Mouse (Mus musculus): ENCODE data around the gene Usp42.

Gene Usp42

GRCm38 (mm10) chr5:143690392-143690791 lies 41.7 kb downstream of the Usp42 start:
- no peak for DNase-seq (ENCODE audit: low read depth, low spot score)

- no peak for DNase-seq (ENCODE audit: low read depth, low spot score)
These were observed 44.5 kb downstream of the Usp42 start for GRCm38 (mm10) chr5:143687589-143687988.

- no peak for DNase-seq (ENCODE audit: low read depth, low spot score)
These were observed 45.6 kb downstream of the Usp42 start for GRCm38 (mm10) chr5:143686456-143686855.

GRCm38 (mm10) chr5:143684911-143685390 lies 47.1 kb downstream of the Usp42 start:
- no peak for DNase-seq (ENCODE audit: low read depth, low spot score)

- DNase-seq (ENCODE audit: low read depth, low spot score), result no peak
These were observed 48.4 kb downstream of the Usp42 start for GRCm38 (mm10) chr5:143683696-143684095.

GRCm38 (mm10) chr5:143679654-143680053 lies 52.4 kb downstream of the Usp42 start:
- DNase-seq (ENCODE audit: low read depth, low spot score), result no peak

GRCm38 (mm10) chr5:143678634-143679271 lies 53.3 kb downstream of the Usp42 start:
- DNase-seq (ENCODE audit: low read depth, low spot score), result no peak

- no peak for DNase-seq (ENCODE audit: low read depth, low spot score)
These were observed 54.7 kb downstream of the Usp42 start for GRCm38 (mm10) chr5:143677363-143677762.

- DNase-seq (ENCODE audit: low read depth, low spot score), result no peak
These were observed 55.7 kb downstream of the Usp42 start for GRCm38 (mm10) chr5:143676218-143676985.

- no peak for DNase-seq (ENCODE audit: low read depth, low spot score)
These were observed 57.5 kb downstream of the Usp42 start for GRCm38 (mm10) chr5:143674576-143674975.

GRCm38 (mm10) chr5:143670740-143671415 lies 61.2 kb downstream of the Usp42 start:
- DNase-seq (ENCODE audit: low read depth, low spot score), result no peak

- no peak for DNase-seq (ENCODE audit: low read depth, low spot score)
These were observed 62.2 kb downstream of the Usp42 start for GRCm38 (mm10) chr5:143669839-143670238.

- no peak for DNase-seq (ENCODE audit: low read depth, low spot score)
These were observed 62.7 kb downstream of the Usp42 start for GRCm38 (mm10) chr5:143669393-143669792.

GRCm38 (mm10) chr5:143668884-143669283 lies 63.2 kb downstream of the Usp42 start:
- DNase-seq (ENCODE audit: low read depth, low spot score), result no peak

GRCm38 (mm10) chr5:143666015-143666414 lies 66.1 kb downstream of the Usp42 start:
- no peak for DNase-seq (ENCODE audit: low read depth, low spot score)

- no peak for DNase-seq (ENCODE audit: low read depth, low spot score)
These were observed 66.5 kb downstream of the Usp42 start for GRCm38 (mm10) chr5:143665561-143665960.

GRCm38 (mm10) chr5:143663074-143663687 lies 68.9 kb downstream of the Usp42 start:
- DNase-seq (ENCODE audit: low read depth, low spot score), result no peak

Measured in R1 (cell line).